Mouse (Mus musculus): ENCODE results near the gene Cux2. TPM values are rescaled to one million over a fixed set of nuclear protein-coding genes. Genes with fewer than 3 reads are reported as not detected.

The Cux2 gene
- polyA plus RNA-seq, 1 experiment = 0.62 TPM

DNA sequence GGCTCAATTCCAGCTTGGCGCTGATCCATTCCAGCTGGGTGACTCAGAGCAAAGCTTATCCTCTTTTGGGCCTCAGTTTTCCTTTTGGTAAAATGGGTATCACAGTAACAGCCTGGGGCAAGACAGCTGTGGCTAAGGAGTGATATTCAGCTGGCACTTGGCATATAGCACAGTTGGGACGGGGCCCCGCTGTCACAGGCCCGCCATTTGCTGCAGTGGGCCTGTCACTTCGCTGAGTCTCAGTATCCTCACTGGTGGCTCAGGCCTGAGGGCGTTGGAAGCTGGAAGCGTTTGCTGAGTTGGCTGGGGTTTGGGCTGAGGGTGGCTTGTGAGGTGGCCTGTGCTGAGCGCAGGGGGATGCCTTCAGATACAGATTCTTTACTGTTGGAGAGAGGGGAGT is 88.6 kb downstream of the Cux2 start:
- Histone ChIP-seq H3K4me2 (ENCODE audit: low read depth) (no peak overlapping the region), H3K4me3 (no peak overlapping the region), H3ac (ENCODE audit: control insufficient read depth, insufficient read length) (no peak overlapping the region), H3K27me3 (ENCODE audit: control insufficient read depth, insufficient read depth, insufficient read length) (peaks cover 100% of the 10 kb centered on the region), H3K79me2 (ENCODE audit: control insufficient read depth, insufficient read depth) (no peaks in the 10 kb centered on the region), H3K36me3 (ENCODE audit: control insufficient read depth, insufficient read depth) (no peaks in the 10 kb centered on the region)
- TF ChIP-seq MYOD1 (IDR thresholded peaks at IDR 0.05; ENCODE audit: control insufficient read depth in 1 of 3, insufficient read length in 2 of 3, low read depth in 2 of 3) (no peak), SRF (IDR thresholded peaks at IDR 0.05; ENCODE audit: control insufficient read depth, insufficient read length, low read depth) (no peak), TCF3 (IDR thresholded peaks at IDR 0.05; ENCODE audit: insufficient read length, low read depth) (no peak), USF1 (IDR thresholded peaks at IDR 0.05; ENCODE audit: low read depth) (no peak), REST (IDR thresholded peaks at IDR 0.05; ENCODE audit: insufficient read depth, insufficient read length) (no peak), TCF12 (IDR thresholded peaks at IDR 0.05; ENCODE audit: insufficient read depth, poor library complexity, severe bottlenecking) (no peak), POLR2A (IDR thresholded peaks at IDR 0.05; ENCODE audit: insufficient read length, low read depth) (no peak), CEBPB (IDR thresholded peaks at IDR 0.05; ENCODE audit: insufficient read depth, poor library complexity, severe bottlenecking) (no peak), MYOG (IDR thresholded peaks at IDR 0.05; ENCODE audit: control insufficient read depth in 1 of 3, insufficient read depth in 1 of 3, insufficient read length in 2 of 3, low read depth in 2 of 3) (no peak)

DNA sequence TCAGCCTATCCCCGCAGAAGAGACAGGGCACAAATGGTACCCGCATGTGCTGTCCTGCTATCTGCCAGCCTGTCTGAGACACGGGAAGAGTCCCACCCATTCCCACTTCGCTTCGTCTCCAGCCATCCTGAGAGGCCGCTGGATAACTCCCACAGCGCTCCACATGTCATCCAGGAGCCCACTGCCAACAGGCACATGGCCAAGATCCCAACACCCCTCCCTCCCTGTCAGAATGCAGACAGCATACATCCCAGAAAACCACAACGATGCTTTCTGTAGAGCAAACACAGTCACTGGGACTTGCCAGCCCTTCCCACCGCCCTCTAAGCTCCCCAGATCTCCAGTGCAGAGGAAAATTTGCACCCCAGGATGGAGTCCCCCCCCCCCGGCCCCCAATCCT is 90.2 kb downstream of the Cux2 start:
- H3K4me2 ChIP-seq (ENCODE audit: low read depth) = no peak overlapping the region
- H3K36me3 ChIP-seq (ENCODE audit: control insufficient read depth, insufficient read depth) = no peaks in the 10 kb centered on the region
- H3K4me3 ChIP-seq = no peak overlapping the region
- TF ChIP-seq CEBPB (IDR thresholded peaks at IDR 0.05; ENCODE audit: insufficient read depth, poor library complexity, severe bottlenecking) (no peak), POLR2A (IDR thresholded peaks at IDR 0.05; ENCODE audit: insufficient read length, low read depth) (no peak), REST (IDR thresholded peaks at IDR 0.05; ENCODE audit: insufficient read depth, insufficient read length) (no peak), TCF12 (IDR thresholded peaks at IDR 0.05; ENCODE audit: insufficient read depth, poor library complexity, severe bottlenecking) (no peak), SRF (IDR thresholded peaks at IDR 0.05; ENCODE audit: control insufficient read depth, insufficient read length, low read depth) (no peak), MAX (IDR thresholded peaks at IDR 0.05; ENCODE audit: low read depth) (no peak), MYOG (IDR thresholded peaks at IDR 0.05; ENCODE audit: control insufficient read depth in 1 of 3, insufficient read depth in 1 of 3, insufficient read length in 2 of 3, low read depth in 2 of 3) (no peak), USF1 (IDR thresholded peaks at IDR 0.05; ENCODE audit: low read depth) (no peak), POLR2AphosphoS2 (IDR thresholded peaks at IDR 0.05; ENCODE audit: insufficient read length, low read depth) (no peak), TCF3 (IDR thresholded peaks at IDR 0.05; ENCODE audit: insufficient read length, low read depth) (no peak), E2F4 (IDR thresholded peaks at IDR 0.05; ENCODE audit: insufficient read depth) (no peak), MYOD1 (IDR thresholded peaks at IDR 0.05; ENCODE audit: control insufficient read depth in 1 of 3, insufficient read length in 2 of 3, low read depth in 2 of 3) (no peak)
- no peaks in the 10 kb centered on the region for H3K79me2 ChIP-seq (ENCODE audit: control insufficient read depth, insufficient read depth)
- H3ac ChIP-seq (ENCODE audit: control insufficient read depth, insufficient read length) = no peak overlapping the region
- peaks cover 98% of the 10 kb centered on the region for H3K27me3 ChIP-seq (ENCODE audit: control insufficient read depth, insufficient read depth, insufficient read length)

DNA sequence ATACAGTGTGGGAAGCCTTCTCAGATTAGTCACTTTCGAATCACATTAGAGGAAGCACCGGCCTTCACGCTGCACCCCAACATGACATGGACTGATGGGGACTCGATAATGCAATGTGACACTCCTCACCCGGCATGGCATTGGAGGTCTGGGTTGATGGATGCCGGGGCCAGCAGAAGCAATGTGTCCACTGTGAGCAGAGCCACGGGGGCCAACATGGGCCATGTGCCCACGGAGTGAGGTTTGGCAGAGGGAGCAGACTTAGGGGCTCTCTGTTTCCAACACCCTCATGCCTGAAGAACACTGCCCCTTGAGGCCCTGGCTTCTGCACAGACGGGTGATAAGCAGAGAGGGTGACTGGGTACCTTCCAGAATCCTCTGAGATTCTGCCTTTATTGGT is 91.4 kb downstream of the Cux2 start:
- H3K4me2 ChIP-seq (ENCODE audit: low read depth) = no peak overlapping the region
- peaks cover 98% of the 10 kb centered on the region for H3K27me3 ChIP-seq (ENCODE audit: control insufficient read depth, insufficient read depth, insufficient read length)
- H3K79me2 ChIP-seq (ENCODE audit: control insufficient read depth, insufficient read depth) = no peaks in the 10 kb centered on the region
- no peak overlapping the region for H3ac ChIP-seq (ENCODE audit: control insufficient read depth, insufficient read length)
- no peak overlapping the region for H3K4me3 ChIP-seq
- no peak for TF ChIP-seq POLR2AphosphoS2 (IDR thresholded peaks at IDR 0.05; ENCODE audit: insufficient read length, low read depth)
- no peak for TF ChIP-seq POLR2A (IDR thresholded peaks at IDR 0.05; ENCODE audit: insufficient read length, low read depth)
- TF ChIP-seq TCF12 (IDR thresholded peaks at IDR 0.05; ENCODE audit: insufficient read depth, poor library complexity, severe bottlenecking) = no peak
- no peak for TF ChIP-seq MYOD1 (IDR thresholded peaks at IDR 0.05; ENCODE audit: control insufficient read depth in 1 of 3, insufficient read length in 2 of 3, low read depth in 2 of 3)
- no peak for TF ChIP-seq SRF (IDR thresholded peaks at IDR 0.05; ENCODE audit: control insufficient read depth, insufficient read length, low read depth)
- no peak for TF ChIP-seq CEBPB (IDR thresholded peaks at IDR 0.05; ENCODE audit: insufficient read depth, poor library complexity, severe bottlenecking)
- no peak for TF ChIP-seq USF1 (IDR thresholded peaks at IDR 0.05; ENCODE audit: low read depth)
- no peak for TF ChIP-seq TCF3 (IDR thresholded peaks at IDR 0.05; ENCODE audit: insufficient read length, low read depth)
- no peak for TF ChIP-seq REST (IDR thresholded peaks at IDR 0.05; ENCODE audit: insufficient read depth, insufficient read length)
- TF ChIP-seq E2F4 (IDR thresholded peaks at IDR 0.05; ENCODE audit: insufficient read depth) = no peak
- TF ChIP-seq MYOG (IDR thresholded peaks at IDR 0.05; ENCODE audit: control insufficient read depth in 1 of 3, insufficient read depth in 1 of 3, insufficient read length in 2 of 3, low read depth in 2 of 3) = no peak
- TF ChIP-seq MAX (IDR thresholded peaks at IDR 0.05; ENCODE audit: low read depth) = no peak
- no peaks in the 10 kb centered on the region for H3K36me3 ChIP-seq (ENCODE audit: control insufficient read depth, insufficient read depth)

DNA sequence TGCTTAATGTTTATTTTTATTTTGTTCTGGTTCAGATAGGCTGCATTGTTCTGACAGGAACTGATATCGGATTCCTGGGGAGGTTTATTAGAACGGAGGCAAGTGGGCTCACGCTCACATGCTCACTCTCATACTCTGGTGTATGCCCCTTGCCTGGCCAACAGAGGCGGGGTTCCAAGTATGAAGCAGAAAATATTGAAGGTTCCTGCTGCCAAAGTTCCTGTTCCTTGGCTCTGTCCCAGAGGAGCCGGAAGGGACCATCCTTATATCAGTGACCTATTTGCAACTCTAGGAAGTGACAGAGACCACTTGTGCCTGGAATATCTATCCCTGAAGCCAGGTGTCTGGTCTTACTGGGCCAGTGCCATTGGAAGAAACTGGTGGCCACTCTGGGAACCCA is 94.1 kb downstream of the Cux2 start:
- no peak overlapping the region for H3K4me2 ChIP-seq (ENCODE audit: low read depth)
- H3ac ChIP-seq (ENCODE audit: control insufficient read depth, insufficient read length) = no peak overlapping the region
- H3K79me2 ChIP-seq (ENCODE audit: control insufficient read depth, insufficient read depth) = no peaks in the 10 kb centered on the region
- no peaks in the 10 kb centered on the region for H3K36me3 ChIP-seq (ENCODE audit: control insufficient read depth, insufficient read depth)
- H3K27me3 ChIP-seq (ENCODE audit: control insufficient read depth, insufficient read depth, insufficient read length) = peaks cover 97% of the 10 kb centered on the region
- no peak overlapping the region for H3K4me3 ChIP-seq
- TF ChIP-seq TCF3 (IDR thresholded peaks at IDR 0.05; ENCODE audit: insufficient read length, low read depth) (no peak), POLR2A (IDR thresholded peaks at IDR 0.05; ENCODE audit: insufficient read length, low read depth) (no peak), REST (IDR thresholded peaks at IDR 0.05; ENCODE audit: insufficient read depth, insufficient read length) (no peak), USF1 (IDR thresholded peaks at IDR 0.05; ENCODE audit: low read depth) (no peak), CEBPB (IDR thresholded peaks at IDR 0.05; ENCODE audit: insufficient read depth, poor library complexity, severe bottlenecking) (no peak), MAX (IDR thresholded peaks at IDR 0.05; ENCODE audit: low read depth) (no peak), MYOG (IDR thresholded peaks at IDR 0.05; ENCODE audit: control insufficient read depth in 1 of 3, insufficient read depth in 1 of 3, insufficient read length in 2 of 3, low read depth in 2 of 3) (no peak), E2F4 (IDR thresholded peaks at IDR 0.05; ENCODE audit: insufficient read depth) (no peak), TCF12 (IDR thresholded peaks at IDR 0.05; ENCODE audit: insufficient read depth, poor library complexity, severe bottlenecking) (no peak), SRF (IDR thresholded peaks at IDR 0.05; ENCODE audit: control insufficient read depth, insufficient read length, low read depth) (no peak)

Data from myocyte (in vitro differentiated cells).